Mouse (Mus musculus) 3T3-L1 (cell line): Measurements from ENCODE around the gene Mup10.
"Not testable (repeated sequence)": the region's sequence is repeated elsewhere in the genome, so short reads cannot be mapped to it uniquely, and the experiment has no call there.

Experiments used
- DNase-seq: peaks from one replicate; pipeline ENCODE4 v3.0.0-alpha.2; 2015; ENCODE audit warnings: low read depth, low spot score

Gene Mup10

DNA sequence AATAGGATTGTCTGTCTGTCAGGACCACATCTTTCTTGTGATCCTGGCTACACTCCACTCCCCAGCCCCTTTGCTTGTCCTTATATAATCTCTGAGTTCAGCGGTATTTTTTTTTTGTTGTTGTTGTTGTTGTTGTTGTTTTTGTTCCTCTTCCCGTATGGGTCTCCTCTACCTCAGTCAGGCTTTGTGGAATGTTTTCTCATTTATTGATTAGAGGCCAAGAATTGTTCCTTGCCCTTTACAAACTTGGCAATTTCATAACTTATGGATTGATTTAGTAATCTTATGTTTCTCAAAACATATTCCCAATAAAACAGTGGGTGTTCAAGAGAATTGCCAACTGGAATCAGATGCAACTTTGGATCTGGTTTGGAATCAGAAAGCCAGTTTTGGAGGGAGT, at the start of gene Mup10:
Mup10 (minus strand) TSS at position 101 of the 400 bp plus-strand sequence.
- not testable (repeated sequence) for DNase-seq
